Mouse (Mus musculus) limb, embryonic 11.5 days (tissue): Measurements from ENCODE around the gene Acyp2. TPM values are rescaled to one million over a fixed set of nuclear protein-coding genes. Genes with fewer than 3 reads are reported as not detected.

Source experiments
- ATAC-seq: fragments of 200-750 bp; cut with Nextera tagmentation; 2 replicates; pipeline ENCODE4 v1.8.0; 2017; ENCODE audit warnings: low read depth; ENCODE audit not compliant: insufficient number of reproducible peaks, low FRiP score, low TSS enrichment
- DNase-seq: peaks from one replicate; pipeline ENCODE4 v3.0.0-alpha.2; 2015; ENCODE audit warnings: low spot score
- H3K27ac ChIP-seq: fragments of 300-500 bp; sonication (generic); replicated peaks from 2 replicates; pipeline ENCODE4 v1.5.1; 2014; ENCODE audit warnings: low read depth, mild to moderate bottlenecking, low read length
- H3K27me3 ChIP-seq: fragments of 300-500 bp; sonication (generic); 2 replicates; pipeline ENCODE4 v1.6.1; 2014; ENCODE audit warnings: mild to moderate bottlenecking, low read length, mixed read lengths; ENCODE audit not compliant: control insufficient read depth, insufficient read depth
- H3K36me3 ChIP-seq: fragments of 300-500 bp; sonication (generic); 2 replicates; pipeline ENCODE4 v1.6.1; 2014; ENCODE audit warnings: mild to moderate bottlenecking, low read length, moderate library complexity, mixed read lengths; ENCODE audit not compliant: control insufficient read depth, insufficient read depth
- H3K4me1 ChIP-seq: fragments of 300-500 bp; sonication (generic); 2 replicates; pipeline ENCODE4 v1.6.1; 2014; ENCODE audit warnings: low read length, mixed read lengths; ENCODE audit not compliant: control insufficient read depth, insufficient read depth
- H3K4me2 ChIP-seq: fragments of 300-500 bp; sonication (generic); 2 replicates; pipeline ENCODE4 v1.6.1; 2014; ENCODE audit warnings: low read depth, mild to moderate bottlenecking, moderate library complexity; ENCODE audit not compliant: severe bottlenecking
- H3K4me3 ChIP-seq: fragments of 300-500 bp; sonication (generic); 2 replicates; pipeline ENCODE4 v1.5.1; 2014; ENCODE audit warnings: low read depth, low read length
- H3K9ac ChIP-seq: fragments of 300-500 bp; sonication (generic); 2 replicates; pipeline ENCODE4 v1.6.1; 2014; ENCODE audit warnings: mild to moderate bottlenecking, low read length
- H3K9me3 ChIP-seq: fragments of 300-500 bp; sonication (generic); 2 replicates; pipeline ENCODE4 v1.6.1; 2016; ENCODE audit warnings: low read length; ENCODE audit not compliant: control insufficient read depth
- WGBS: fragments of 180-500 bp; shearing (Covaris S2); extraction: QIAGEN DNeasy Blood & Tissue Kit; methylation state at CpG from one replicate; pipeline ENCODE4 v1.1.7; 2014; 5-methylcytosine and 5-hydroxymethylcytosine counted together
- polyA plus RNA-seq: library from polyadenylated mRNA; unstranded; fragments of >200 nt; fragmentation: Nextera tagmentation; extraction: Ambion mirVana; gene quantifications from 2 replicates; pipeline ENCODE4 v1.2.1, GENCODE M21; 2014

Acyp2 gene
- polyA plus RNA-seq, 1 experiment from 2014 or later = 6.2 TPM

GRCm38 (mm10) chr11:30560215-30560614 is 89.2 kb downstream of the Acyp2 start:
- Histone ChIP-seq H3K36me3 (no peaks in the 10 kb centered on the region), H3K4me3 (no peak overlapping the region), H3K27ac (no peak overlapping the region), H3K9ac (no peak overlapping the region), H3K27me3 (no peaks in the 10 kb centered on the region), H3K4me2 (no peak overlapping the region), H3K4me1 (no peaks in the 10 kb centered on the region), H3K9me3 (no peaks in the 10 kb centered on the region)
- WGBS = 73% methylated on average over 1 of the region's 1 CpGs
- no peak for DNase-seq
- ATAC-seq = no peak

- Histone ChIP-seq H3K4me1 (no peaks in the 10 kb centered on the region), H3K36me3 (no peaks in the 10 kb centered on the region), H3K9ac (no peak overlapping the region), H3K9me3 (no peaks in the 10 kb centered on the region), H3K27me3 (no peaks in the 10 kb centered on the region), H3K27ac (no peak overlapping the region), H3K4me2 (no peak overlapping the region), H3K4me3 (no peak overlapping the region)
- DNase-seq (no peak), ATAC-seq (no peak)
- WGBS = 100% methylated on average over 1 of the region's 1 CpGs
These were observed 96.0 kb downstream of the Acyp2 start for GRCm38 (mm10) chr11:30553408-30553807.

- no peak for DNase-seq
- Histone ChIP-seq H3K4me1 (no peaks in the 10 kb centered on the region), H3K36me3 (no peaks in the 10 kb centered on the region), H3K9me3 (no peaks in the 10 kb centered on the region), H3K27ac (no peak overlapping the region), H3K9ac (no peak overlapping the region), H3K4me2 (no peak overlapping the region), H3K4me3 (no peak overlapping the region), H3K27me3 (no peaks in the 10 kb centered on the region)
- ATAC-seq = no peak
- WGBS = 89% methylated on average over 2 of the region's 2 CpGs
These were observed 132.3 kb downstream of the Acyp2 start for GRCm38 (mm10) chr11:30517133-30517532.

- WGBS = 93% methylated on average over 4 of the region's 4 CpGs
- Histone ChIP-seq H3K36me3 (no peaks in the 10 kb centered on the region), H3K4me1 (no peaks in the 10 kb centered on the region), H3K27me3 (no peaks in the 10 kb centered on the region), H3K4me3 (no peak overlapping the region), H3K4me2 (no peak overlapping the region), H3K27ac (no peak overlapping the region), H3K9ac (no peak overlapping the region), H3K9me3 (no peaks in the 10 kb centered on the region)
- no peak for DNase-seq
- no peak for ATAC-seq
These were observed 141.2 kb downstream of the Acyp2 start for GRCm38 (mm10) chr11:30508178-30508577.

GRCm38 (mm10) chr11:30498738-30499355 is 150.5 kb downstream of the Acyp2 start:
- Histone ChIP-seq H3K9me3 (no peaks in the 10 kb centered on the region), H3K4me1 (no peaks in the 10 kb centered on the region), H3K27me3 (no peaks in the 10 kb centered on the region), H3K9ac (no peak overlapping the region), H3K36me3 (no peaks in the 10 kb centered on the region), H3K4me2 (no peak overlapping the region), H3K27ac (no peak overlapping the region), H3K4me3 (no peak overlapping the region)
- 76% methylated on average over 3 of the region's 3 CpGs for WGBS
- no peak for DNase-seq
- ATAC-seq = no peak

GRCm38 (mm10) chr11:30497151-30497550 is 152.2 kb downstream of the Acyp2 start:
- Histone ChIP-seq H3K9ac (no peak overlapping the region), H3K27me3 (no peaks in the 10 kb centered on the region), H3K36me3 (no peaks in the 10 kb centered on the region), H3K4me2 (no peak overlapping the region), H3K4me1 (no peaks in the 10 kb centered on the region), H3K9me3 (no peaks in the 10 kb centered on the region), H3K4me3 (no peak overlapping the region), H3K27ac (no peak overlapping the region)
- ATAC-seq (no peak), DNase-seq (no peak)
- WGBS = 55% methylated on average over 2 of the region's 2 CpGs

- H3K4me2 ChIP-seq = no peak overlapping the region
- ATAC-seq = no peak
These were observed 157.7 kb downstream of the Acyp2 start for GRCm38 (mm10) chr11:30491515-30492260.

GRCm38 (mm10) chr11:30488183-30488582 is 161.2 kb downstream of the Acyp2 start:
- no peak overlapping the region for H3K4me3 ChIP-seq

More at GRCm38 (mm10) chr11:30491515-30492260, 157.7 kb downstream of the Acyp2 start:
- H3K9ac ChIP-seq = no peak overlapping the region
- H3K27me3 ChIP-seq = no peaks in the 10 kb centered on the region
- H3K36me3 ChIP-seq = no peaks in the 10 kb centered on the region
- no peaks in the 10 kb centered on the region for H3K9me3 ChIP-seq
- no peaks in the 10 kb centered on the region for H3K4me1 ChIP-seq
- no peak overlapping the region for H3K4me3 ChIP-seq
- no peak overlapping the region for H3K27ac ChIP-seq
- DNase-seq = no peak

More at GRCm38 (mm10) chr11:30488183-30488582, 161.2 kb downstream of the Acyp2 start:
- Histone ChIP-seq H3K9ac (no peak overlapping the region), H3K36me3 (no peaks in the 10 kb centered on the region), H3K4me1 (no peaks in the 10 kb centered on the region), H3K4me2 (no peak overlapping the region), H3K27me3 (no peaks in the 10 kb centered on the region), H3K27ac (no peak overlapping the region), H3K9me3 (no peaks in the 10 kb centered on the region)
- ATAC-seq (no peak), DNase-seq (no peak)
- WGBS = 86% methylated on average over 9 of the region's 10 CpGs
